Mouse (Mus musculus): Measurements from ENCODE around the gene Nktr.

- TF ChIP-seq POLR2A (IDR thresholded peaks at IDR 0.05; ENCODE audit: insufficient read depth, low read depth, low read length) (no peak), CTCF (IDR thresholded peaks at IDR 0.05) (no peak), EP300 (IDR thresholded peaks at IDR 0.05; ENCODE audit: insufficient read depth, low read depth, low read length) (no peak)
Observed at GRCm38 (mm10) chr9:121784801-121785200, 65.8 kb downstream of the Nktr start.

All from heart, adult 2 months (tissue).